Mouse (Mus musculus) MEL-GATA-1-ER (cell line): ENCODE measurements around the gene Kif13a.

Source experiments
- DNase-seq: peaks from one replicate; pipeline ENCODE4 v3.0.0-alpha.2; 2012; ENCODE audit warnings: low read depth; ENCODE audit errors: extremely low read depth

Kif13a gene

DNA sequence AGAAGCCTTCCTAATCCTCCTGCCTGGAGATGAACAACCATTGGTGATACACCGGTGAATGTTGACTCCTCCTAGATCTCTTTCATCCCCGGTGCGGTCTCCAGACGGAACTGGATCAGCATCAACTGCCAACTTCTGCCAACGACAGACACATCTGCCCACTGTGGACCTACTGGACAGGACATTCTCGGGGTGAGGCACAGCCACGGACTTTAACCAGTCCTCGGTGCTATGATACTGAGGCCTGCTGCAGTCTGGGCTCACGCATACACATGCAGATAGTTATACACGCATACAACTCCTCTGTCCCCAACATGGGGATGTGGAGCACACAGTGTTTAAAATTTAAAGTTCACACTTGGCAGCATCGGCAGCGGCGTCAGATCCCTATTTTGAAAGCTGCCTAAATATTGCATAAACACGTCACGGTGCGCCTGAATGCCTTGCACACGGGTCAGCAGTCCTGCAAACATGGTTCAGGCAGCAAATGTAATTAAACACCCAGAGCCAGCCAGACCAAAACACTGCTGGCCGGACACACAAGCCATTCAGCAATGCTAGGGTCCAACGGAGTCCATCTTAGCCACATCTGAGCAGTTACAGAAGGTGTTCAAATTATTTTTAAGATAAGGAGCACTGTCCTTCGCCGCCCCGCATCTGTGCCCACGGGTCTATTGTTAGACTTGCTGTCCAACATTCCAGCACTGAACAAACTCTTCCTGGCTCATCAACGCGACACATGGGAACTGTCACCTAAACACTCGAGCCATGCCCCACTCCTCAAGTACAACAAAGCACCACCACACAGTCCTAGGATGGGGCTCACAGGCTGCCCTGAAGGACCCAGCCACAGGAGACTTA lies 44.5 kb downstream of the Kif13a start:
- DNase-seq: no peak

DNA sequence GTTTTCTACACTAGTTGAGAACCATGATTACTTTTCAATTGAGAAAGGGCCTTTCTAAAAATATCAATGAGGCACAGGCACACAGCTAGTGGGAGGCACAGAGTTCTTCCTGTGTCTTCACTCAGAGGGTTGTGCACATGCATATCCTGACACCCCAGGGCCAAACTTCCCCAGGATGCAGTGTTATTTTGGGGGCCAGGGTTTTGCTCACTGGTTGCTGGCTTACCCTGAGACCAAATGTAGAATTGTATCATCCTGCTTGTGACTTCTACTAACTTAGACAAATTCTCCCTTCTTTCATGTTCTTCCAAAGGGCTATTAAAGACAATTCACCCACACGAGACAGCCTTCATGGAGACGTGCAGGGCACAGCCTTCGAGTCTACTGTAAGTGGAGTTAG lies 45.7 kb downstream of the Kif13a start:
- DNase-seq: no peak

DNA sequence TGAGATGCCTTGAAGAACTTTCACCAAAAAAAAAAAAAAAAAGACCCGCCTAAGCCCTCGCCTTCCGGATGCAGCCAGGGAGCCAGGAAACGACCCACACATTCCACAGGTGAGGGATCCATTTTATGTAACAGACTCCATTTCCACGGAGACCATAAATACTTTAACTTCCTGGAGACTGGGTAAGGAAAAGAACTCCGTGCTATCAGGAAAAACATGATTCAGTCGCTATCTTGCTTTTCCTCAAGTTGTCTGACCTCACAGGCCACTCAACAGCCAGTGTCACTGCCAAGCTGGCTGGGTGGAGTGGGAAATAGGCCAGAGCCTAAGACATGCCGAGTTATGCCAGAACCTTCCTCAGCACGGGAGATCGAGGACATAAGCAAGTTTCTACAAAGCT lies 46.3 kb downstream of the Kif13a start:
- no peak for DNase-seq

DNA sequence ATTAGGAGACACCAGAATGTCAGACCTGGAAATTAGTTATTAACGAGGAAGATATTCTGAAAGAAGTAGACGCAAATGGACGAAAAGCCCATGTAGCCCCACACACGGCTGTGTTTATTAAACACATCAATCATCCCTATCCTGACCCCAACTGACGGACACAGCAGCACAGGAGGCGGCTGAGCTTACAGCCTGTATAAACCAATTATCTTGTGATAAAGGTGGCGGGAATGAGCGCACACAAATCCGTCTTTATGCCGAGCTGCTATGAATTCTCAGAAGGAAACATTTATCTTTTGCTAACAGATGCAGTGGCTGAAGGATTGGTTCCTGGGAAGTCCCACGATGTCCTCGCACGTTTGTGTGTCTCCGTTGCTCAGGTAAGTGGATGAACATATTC lies 48.9 kb downstream of the Kif13a start:
- DNase-seq: no peak

DNA sequence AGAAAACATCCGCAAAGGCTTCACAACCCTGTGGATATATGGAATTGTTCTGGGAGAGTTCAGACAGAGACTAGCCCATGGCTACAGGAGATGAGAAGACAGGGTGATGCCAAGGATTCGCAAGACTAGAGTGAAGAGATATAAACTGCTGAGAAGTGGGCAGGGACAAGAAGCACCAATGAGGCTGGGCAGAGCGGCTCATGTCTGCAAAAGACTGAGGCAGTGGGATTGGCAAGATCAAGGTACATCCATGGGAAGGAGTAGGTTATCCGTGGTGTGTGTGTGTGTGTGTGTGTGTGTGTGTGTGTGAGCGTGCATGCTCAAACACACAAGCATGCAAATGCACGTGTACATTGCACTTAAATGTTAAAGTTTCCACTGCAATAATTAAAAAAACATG lies 49.4 kb downstream of the Kif13a start:
- DNase-seq: no peak

DNA sequence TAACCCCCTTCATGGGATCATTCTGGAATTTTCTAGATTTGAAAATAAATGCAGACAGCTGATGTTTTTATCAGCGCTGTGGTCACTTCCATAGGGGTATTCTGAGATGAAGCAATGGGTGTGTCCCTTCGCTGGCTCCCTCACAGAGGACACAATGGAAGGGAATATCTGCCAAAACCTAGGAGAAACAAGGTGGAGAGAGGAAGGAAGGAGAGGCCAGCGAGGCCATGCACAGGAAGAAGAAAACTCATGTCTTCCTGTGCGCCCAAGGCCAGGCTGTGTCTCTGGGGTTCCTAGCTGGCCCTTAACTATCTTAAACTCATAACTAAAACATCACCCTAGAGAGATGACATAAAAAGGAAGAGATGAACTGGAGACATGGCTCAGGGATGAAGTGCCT lies 52.6 kb downstream of the Kif13a start:
- DNase-seq: no peak

DNA sequence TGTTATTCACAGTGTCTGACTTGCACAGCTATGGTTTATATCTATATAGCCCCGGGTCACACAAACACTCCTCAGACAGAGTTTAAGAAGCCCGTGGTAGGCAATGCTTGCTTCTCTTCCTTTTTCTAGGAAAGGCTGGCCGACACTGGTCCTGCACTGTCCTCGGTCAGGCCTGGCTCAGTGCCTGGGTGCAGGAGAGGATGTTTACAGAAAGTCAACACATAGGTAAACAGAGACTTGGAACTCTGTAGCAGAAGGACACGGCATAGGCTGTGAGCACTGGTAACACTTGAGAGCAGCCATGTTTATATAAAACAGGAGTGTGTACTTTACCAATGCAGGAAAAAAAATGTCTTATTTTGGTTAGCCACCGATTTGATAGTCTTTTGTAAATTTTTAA lies 54.3 kb downstream of the Kif13a start:
- DNase-seq: no peak

DNA sequence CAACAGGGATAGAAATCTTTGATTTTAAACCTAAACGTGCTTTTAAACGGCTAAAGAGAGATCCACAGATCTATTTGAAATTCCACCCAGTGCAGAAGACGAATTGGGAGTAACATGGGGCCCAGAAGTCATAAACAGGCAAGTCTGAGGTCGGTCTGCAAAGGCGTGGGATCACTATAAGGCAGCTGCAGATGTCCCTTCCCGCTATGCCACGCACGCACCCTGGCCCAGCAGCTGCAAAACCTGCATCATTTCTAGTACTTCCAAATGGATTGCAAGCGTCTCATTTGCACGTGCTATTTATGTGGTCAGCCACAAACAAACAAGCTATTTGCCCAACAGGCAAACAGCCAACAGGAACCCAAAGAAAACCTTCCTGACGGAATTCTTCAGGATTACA lies 56.9 kb downstream of the Kif13a start:
- DNase-seq: no peak

DNA sequence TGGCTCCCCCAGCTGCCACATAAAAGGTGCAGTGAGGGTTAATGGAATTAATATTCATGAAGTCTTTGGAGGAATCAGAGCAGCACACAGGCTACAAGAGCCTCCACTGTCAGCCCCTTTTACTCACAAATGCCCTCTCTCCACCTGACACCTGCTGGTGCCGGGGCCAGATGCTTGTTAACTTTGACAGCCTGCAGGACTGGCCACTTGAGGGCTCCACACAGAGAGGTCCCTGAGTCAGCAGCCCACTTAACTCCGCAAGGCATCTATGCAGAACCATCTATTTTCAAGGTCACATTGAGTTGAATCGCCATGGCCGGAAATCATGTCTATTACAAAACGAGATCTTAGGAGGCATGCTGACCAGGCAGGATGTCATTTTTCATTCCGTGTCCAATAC lies 57.5 kb downstream of the Kif13a start:
- no peak for DNase-seq

DNA sequence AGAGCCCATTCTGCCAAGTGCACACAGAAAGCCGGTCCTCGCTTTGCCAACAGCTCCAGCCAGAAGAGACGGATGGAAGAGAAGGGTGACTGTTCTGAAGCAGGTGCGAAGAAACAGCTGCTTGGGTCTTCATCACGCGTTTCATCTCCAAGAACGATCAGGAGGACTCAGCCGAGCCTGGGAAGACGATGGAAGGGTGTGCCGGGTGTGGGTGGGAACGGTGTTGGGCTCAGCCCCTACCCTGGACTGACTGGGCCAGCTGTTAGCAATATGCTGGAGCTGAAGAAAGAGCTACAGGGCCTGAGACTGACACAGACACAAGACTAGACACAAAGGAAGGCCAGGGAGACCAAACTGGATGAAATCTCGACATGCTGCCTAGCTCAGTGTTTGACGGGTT lies 60.2 kb downstream of the Kif13a start:
- no peak for DNase-seq

DNA sequence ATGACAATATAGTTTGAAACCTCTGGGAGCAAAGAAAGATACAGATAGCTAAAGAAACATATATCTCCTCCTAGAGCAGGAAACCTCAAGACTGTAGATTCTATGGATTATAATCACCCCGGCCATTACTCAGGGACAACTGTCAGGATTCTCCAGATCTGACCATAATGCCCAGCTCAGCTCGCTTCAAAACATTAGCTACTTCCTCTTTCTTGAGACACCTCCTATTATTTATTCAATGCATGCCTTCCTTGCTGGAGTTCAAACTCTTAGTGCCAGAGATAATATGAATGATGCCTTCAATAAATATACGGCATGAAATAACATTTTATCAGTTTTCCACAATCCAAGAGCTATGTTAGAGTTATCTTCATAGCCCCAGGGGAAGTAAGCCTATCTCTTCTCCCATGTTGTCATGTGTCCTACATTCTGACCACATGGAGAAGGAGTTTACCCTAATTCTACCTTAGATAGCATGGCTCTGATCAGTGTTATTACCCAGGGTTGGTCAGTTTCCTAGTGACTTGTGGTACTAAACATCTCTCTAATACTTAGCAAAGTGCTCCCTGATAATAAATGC lies 66.4 kb downstream of the Kif13a start:
- peak; percentile 70 for DNase-seq

DNA sequence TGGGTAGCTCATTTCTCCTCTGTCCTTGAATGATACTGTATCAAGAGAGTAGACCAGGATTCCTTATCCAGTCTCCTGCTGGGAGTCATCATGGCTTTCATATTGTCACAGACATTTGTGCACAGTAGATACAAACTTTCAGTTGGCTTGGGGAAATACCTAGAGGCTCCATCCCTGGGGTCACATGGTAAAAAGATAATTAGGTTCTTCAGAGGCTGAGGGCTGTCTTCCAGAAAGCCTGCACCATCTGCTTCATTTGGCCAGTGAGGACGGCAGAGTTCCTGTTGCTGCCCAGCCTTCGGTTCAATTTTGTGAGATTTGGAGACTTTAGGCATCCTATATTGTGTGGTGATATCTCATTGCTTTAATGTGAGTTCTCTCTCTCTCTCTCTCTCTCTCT lies 69.8 kb downstream of the Kif13a start:
- DNase-seq: no peak

DNA sequence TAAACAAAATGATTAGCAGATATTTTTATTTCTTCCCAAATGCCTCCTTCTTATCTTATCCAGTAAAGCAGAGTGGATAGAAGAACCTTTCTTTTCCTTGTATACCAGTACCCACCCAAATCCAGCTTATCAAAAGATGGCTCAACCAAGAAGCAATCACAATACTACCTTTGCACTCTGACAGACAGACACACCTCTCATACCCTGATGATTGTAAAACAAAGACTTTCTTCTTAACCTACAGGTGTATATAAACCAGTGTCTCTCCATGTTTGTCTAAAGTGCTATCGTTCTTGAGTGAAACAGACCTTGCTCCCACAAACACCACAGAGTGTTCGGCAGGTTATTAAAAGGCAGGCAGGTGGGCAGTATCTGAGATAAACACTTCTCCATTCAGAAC lies 70.5 kb downstream of the Kif13a start:
- DNase-seq: no peak

DNA sequence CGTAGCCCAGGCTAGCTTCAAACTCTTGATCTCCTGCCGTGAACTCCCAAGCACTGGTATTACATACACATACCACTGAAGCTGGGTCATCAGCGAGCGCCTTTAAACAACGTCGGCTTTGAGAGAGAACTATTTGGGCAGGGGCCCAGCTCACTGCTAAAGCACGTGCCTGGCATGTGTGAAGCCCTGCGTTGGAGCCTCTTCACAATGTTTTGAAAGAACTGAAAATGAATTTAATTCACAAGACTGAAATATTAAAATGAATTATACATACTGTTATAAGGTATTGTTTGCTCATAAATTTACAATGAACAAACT lies 70.9 kb downstream of the Kif13a start:
- no peak for DNase-seq

DNA sequence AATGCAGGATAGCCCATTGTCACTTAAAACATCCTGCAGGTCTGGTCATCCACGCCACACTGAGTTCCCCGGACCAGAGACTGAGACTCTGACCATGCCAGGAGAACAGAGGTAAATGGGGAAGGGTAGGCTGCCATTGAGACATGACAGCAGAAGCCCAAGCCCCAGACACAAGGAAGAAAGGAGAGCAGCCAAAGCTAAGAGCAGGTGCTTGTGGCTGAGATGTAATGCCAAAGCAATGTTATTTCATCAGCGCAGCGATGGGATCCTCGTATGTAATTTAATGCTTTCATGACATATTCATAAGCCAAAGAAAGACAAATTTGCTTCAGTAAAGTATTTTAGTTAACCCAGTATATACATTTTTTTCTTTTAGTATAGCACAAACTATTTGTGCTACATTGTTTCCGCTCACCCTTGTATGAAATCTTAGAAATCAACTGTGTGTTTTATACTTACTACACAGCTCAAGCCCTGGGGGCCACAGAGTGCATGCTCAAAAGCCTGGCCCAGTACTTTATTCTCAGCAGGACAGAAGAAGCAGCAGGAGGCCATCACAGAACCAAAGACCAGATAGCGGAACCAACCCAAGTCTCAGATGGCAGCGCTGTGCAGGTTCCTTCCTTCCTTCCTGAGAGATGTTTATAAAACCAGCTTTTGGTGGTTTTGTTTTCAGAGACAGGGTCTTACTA lies 71.4 kb downstream of the Kif13a start:
- DNase-seq: no peak

DNA sequence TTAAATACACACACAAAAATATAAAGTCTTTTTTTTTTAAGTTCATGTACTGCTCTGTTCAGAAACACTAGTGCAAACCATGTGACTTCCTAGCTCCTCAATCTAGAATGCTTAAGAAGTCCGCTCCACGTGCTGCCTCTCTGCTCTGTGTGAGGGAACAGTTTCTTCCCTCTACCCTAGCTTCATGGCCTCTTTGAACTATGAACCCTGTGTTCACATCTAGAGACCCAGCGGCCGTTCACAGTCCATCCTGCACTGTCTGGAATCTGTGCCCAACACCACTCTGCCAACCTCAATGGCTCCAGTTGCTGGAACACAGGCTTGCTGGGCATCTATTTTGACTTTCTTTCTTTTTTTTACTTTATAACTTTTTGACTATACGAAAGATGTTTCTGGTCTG lies 75.2 kb downstream of the Kif13a start:
- DNase-seq: no peak

DNA sequence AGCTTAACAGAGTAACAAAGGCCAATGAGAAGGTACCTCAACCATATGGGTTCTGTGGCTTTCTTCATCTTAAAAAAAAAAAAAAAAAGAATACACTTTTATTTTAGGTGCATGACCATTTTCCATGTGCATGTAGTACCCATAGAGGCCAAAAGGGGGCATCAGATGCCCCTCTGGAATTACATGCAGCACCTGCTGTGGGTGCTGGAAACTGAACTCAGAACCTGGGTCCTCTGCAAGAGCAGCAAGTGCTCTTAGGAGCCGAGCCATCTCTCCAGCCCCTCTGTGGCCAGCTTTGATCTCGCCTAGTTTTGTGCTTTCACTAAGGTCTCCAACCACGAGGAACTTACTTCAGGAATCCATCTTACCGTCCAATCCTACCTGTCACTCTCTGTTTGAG lies 77.2 kb downstream of the Kif13a start:
- DNase-seq: no peak

DNA sequence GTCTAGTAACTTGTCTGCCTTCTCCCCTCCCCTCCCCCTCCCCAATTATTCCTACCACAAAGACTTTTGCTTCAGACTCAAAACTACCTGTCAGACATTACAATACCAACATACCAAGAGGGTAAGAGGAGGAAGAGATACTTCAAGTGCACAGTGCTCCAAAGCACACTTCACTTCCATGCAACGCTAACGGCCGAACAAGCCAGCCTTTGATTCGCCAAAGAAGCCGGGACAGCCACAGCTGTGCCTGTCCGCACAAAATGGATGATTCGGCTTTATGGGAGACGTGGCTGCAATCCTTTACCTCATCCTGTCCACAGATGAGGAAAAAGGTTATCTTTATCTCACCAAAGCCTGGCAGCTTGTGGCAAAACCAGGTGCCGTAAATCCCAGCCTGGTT lies 84.2 kb downstream of the Kif13a start:
- DNase-seq: no peak

DNA sequence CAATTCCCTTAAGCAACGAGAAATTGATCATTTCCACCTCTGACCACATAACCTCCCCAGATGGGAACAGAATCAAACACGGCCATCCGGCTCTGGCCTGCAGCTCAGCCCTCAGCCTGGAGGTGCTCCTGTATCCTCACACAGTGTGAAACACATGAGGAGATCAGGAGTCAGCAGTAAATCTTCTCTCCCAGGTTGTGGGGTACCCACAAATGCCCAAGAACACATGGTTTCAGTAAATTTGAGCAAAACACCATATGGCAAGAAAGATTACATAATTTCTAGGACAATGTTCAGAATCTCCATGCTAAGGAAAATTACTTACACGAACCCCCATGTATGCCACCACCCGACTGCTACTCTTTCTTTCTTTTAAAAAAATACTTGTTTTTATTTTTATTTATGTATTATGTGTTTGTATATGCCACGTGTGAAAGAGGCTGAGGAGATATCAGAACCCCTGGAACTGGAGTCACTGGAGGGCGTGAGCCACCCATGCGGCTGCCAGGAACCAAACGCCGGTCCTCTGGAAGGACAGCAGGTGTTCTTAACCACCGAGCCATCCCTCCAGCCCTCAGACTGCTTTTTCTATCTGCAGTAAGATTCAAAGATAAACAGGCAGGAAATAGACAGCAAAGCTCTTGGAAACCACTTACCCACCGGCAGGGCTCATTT lies 85.0 kb downstream of the Kif13a start:
- DNase-seq: no peak

DNA sequence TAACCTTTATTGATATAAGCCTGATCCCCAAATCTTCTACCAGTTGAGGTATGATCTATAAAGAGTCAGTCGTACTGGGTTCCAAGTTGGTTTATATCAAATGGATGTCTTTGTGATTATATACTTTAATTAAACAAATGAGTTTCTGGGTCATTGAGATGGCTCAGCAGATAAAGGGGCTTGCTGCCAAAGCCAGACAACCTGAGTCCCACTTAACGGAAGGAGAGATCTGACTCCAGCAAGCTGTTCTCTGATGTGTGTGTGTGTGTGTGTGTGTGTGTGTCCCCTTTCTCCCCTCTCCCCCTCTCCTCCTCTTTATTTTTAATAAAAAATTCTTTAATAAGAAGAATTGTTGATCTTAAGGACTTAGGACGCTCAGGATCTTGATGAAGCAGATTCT lies 86.0 kb downstream of the Kif13a start:
- DNase-seq: no peak

DNA sequence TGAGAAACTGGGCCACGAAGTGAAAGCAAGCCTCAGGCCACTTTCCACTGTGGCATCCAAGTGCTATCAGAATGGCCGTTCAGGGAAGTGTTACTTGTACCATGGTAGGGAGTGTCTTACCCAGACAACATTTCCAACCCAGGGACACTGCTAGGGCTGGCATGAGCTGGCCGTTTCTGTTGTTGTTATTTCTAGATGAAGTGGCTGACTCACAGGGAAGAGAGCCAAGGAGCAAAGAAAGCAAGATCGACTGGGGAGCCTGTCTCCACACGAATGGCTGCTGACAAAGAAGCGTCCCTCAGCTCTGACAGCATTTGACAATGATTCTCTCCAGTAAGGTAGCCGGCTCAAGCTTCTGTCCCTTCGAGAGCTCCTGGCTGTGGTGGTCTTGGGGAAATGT lies 87.5 kb downstream of the Kif13a start:
- DNase-seq: no peak

DNA sequence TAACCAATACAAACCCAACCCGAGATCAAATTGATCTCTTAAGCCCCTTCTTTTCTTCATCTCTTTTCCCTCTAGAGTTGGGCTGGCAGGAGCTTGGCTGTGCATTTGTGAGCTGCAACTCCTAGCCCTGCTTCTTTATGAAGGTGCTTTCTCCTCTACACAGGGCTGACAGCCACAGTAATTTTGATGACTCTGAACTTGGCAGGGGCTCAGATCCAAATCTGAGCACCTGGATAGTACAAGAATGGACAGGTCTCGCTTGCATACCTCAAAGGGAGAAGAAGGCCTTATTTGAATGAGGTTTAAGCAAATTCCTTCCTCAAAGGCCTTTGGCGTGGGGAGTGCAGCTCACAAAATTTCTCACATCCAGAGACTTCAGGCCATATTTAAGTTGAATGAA lies 88.0 kb downstream of the Kif13a start:
- DNase-seq: no peak
